Mouse (Mus musculus) c-Kit-positive CD71-negative TER-119-negative erythroid progenitor cells, embryonic 14.5 days (primary cell): ENCODE measurements around the gene Onecut3.

Experiments
- DNase-seq: peaks from one replicate; pipeline ENCODE4 v3.0.0-alpha.2; 2013; ENCODE audit warnings: low read depth

The Onecut3 gene

GRCm38 (mm10) chr10:80494732-80495131 is at the start of gene Onecut3:
Gene Onecut3, plus strand, starts transcription at chr10:80494835.
- DNase-seq: no peak

DNA sequence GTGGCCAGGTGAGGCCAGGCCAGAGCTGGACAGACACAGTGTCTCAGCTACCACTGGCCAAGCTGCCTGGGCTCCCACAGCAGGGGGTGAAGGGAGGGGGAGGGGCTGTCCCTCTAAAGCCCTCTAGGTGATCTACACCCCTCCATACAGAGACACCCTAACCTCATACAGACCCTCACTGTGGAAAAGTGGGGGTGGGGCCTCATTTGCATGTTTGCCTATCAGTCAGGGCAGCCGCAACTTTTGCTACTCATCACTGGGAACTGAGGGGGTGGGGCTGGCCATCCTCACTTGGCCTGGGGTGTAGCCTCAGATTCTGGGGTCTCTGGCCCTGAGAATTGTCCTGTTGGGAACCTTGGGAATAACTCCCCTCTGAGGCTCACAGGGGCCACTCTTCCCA is 49.6 kb upstream of the Onecut3 start:
- no peak for DNase-seq

GRCm38 (mm10) chr10:80445898-80446601 is 48.6 kb upstream of the Onecut3 start:
- peak; percentile 67 for DNase-seq

- no peak for DNase-seq
Measured at GRCm38 (mm10) chr10:80450599-80450998, 44.0 kb upstream of the Onecut3 start.

- no peak for DNase-seq
Measured at GRCm38 (mm10) chr10:80453601-80454000, 41.0 kb upstream of the Onecut3 start.

GRCm38 (mm10) chr10:80454781-80455180 is 39.9 kb upstream of the Onecut3 start:
- no peak for DNase-seq

- no peak for DNase-seq
Measured at GRCm38 (mm10) chr10:80455697-80456096, 38.9 kb upstream of the Onecut3 start.

DNA sequence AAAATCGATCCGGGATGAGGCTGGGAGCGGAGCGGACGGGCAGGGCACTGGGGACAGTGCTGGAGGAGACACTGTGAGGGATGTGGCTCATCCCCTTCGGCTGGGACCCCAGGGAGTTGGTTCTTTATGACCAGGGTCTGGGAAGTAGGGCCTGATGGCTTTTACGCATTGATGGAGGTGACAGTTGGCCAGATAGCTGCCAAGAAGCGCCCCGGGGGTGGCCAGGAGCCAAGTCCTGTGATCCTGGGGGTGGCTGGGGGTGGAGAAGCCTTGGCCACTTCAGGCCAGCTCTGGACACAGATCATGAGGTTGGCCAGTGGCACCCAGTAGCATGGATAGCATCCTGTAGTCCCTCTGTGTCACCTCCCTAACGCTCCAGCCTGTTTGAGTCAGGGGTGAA is 35.4 kb upstream of the Onecut3 start:
- no peak for DNase-seq

- DNase-seq: no peak
Measured at GRCm38 (mm10) chr10:80459671-80460070, 35.0 kb upstream of the Onecut3 start.

- no peak for DNase-seq
Measured at GRCm38 (mm10) chr10:80460324-80460723, 34.3 kb upstream of the Onecut3 start.

- DNase-seq: no peak
Measured at GRCm38 (mm10) chr10:80461346-80461745, 33.3 kb upstream of the Onecut3 start.

- DNase-seq: no peak
Measured at GRCm38 (mm10) chr10:80464381-80465035, 30.1 kb upstream of the Onecut3 start.

- no peak for DNase-seq
Measured at GRCm38 (mm10) chr10:80465066-80465465, 29.6 kb upstream of the Onecut3 start.

GRCm38 (mm10) chr10:80475290-80475959 is 19.2 kb upstream of the Onecut3 start:
- peak; percentile 53 for DNase-seq

GRCm38 (mm10) chr10:80478531-80478930 is 16.1 kb upstream of the Onecut3 start:
- DNase-seq: no peak

DNA sequence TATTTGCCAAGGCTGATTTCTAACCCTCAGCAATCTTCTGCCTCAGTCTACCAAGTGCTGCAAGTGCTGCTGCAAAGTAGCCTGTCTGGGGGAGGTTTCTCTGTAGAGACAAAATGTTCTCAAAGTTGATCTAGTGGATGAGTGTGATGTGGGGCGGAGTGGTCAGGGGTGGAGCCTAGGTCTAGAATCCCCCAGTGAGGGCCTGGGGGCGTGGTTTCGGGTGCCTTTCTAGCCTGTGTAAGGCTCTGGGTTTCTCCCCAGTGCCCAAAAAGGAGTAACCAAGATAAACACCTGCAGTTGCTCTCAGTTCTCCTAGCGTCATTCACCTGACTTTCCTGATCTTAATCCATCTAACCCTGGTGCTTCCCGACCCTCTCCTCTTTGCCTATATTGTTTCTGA is 13.6 kb upstream of the Onecut3 start:
- DNase-seq: peak; percentile 49

DNA sequence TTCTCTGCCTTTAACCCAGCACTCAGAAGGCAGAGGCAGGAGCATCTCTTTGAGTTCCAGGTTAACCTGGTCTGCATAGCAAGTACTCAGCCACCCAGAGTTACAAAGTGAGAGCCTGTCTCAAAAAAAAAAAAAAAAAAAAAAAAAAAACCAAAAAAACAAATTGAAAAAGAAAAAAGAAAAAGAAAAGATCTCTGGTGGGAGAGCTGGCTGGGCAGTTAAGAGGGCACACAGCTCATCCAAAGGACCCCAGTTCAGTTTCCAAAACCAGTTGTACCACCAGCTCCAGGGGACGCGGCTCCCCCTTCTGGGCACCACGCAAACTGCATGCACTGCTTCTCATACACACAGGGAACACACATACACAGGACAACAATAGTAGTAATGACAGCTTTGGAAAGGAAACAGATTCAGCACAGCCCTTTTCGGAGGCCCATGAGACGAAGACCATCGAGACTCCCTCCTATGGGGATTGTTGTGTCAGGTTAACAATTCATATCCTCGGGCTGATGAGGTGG is 7.7 kb upstream of the Onecut3 start:
- DNase-seq: no peak

DNA sequence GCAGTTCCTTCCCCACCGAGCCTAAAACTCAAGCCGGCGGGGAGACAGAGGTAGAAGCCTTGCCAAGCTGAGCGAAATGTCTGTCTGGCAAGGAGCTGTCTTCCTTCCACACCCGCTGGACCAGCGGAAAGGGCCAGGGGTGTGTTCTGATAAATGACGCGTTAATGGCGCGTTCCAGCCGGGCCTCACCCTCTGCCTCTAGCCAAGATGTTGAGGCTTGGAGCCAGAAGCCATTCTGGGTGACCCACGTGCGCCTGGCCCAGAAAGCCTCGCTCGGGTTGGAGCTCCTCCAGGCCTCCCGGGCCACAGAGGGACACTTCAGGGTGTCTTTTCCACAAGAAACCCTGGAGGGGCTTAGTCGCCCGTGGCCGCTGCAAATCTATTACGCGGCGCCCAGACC is 4.6 kb upstream of the Onecut3 start:
- no peak for DNase-seq

GRCm38 (mm10) chr10:80495901-80496300 is 1.3 kb downstream of the Onecut3 start:
- no peak for DNase-seq

- DNase-seq: no peak
Measured at GRCm38 (mm10) chr10:80496421-80496820, 1.8 kb downstream of the Onecut3 start.

DNA sequence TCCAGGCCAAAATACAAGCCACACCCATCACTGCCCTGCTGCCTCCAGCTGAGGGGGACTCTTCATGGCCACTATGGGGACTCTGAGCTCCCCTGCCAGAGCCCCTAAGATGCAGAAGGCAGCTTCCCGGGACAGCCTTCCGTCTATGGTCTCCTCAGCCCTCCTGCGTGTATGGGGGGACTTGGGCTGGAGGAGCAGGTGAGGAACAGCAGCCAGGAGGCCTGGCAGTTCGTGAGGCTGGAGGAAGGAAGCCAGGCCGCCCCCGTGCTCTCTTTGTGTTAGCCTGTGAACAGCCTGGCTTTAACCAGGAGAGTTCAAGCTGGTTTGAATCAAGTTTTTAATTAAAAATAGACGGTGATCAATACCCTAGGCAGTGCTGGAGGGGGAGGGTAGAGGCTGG is 7.7 kb downstream of the Onecut3 start:
- DNase-seq: no peak

GRCm38 (mm10) chr10:80502819-80503314 is 8.2 kb downstream of the Onecut3 start:
- DNase-seq: no peak
